Mouse (Mus musculus) liver, adult 2 months (tissue): ENCODE results near the gene Fga.

ENCODE experiments used
- CTCF ChIP-seq: fragments of 200-500 bp; IDR thresholded peaks from 2 replicates; pipeline ENCODE4 v1.5.1; 2011; ENCODE audit warnings: low read depth, low read length, control low read depth
- POLR2A ChIP-seq: fragments of 200-500 bp; IDR thresholded peaks from 2 replicates; pipeline ENCODE4 v1.6.1; 2011; ENCODE audit warnings: low read length, control low read depth; ENCODE audit not compliant: insufficient read depth; ENCODE audit errors: extremely low read depth

DNA sequence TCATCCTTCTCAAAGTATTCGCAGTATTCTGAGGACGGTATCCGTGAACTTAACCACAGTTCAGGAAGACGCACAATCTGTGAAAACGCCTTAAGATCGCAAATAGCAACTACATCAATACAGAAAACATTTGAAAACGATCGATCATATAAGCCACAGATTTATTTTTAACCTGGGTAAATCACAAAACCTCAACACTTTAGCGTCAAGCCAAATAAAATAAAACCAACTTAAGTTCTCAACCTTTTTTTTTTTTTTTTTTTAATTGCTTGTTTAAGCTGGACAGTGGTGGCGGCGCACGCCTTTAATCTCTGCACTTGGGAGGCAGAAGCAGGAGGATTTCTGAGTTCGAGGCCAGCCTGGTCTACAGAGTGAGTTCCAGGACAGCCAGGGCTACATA is 28.9 kb downstream of the Fga start:
- no peak for TF ChIP-seq CTCF
- TF ChIP-seq POLR2A = no peak
